Mouse (Mus musculus) frontal cortex, postnatal 36 days (tissue): ENCODE measurements around the gene Nrf1.

Source experiments
- DNase-seq, 2 experiments: peaks; one replicate each; pipeline ENCODE4 v3.0.0; 2022; ENCODE audit warnings: low spot score in 2 of 2

Nrf1 gene

DNA sequence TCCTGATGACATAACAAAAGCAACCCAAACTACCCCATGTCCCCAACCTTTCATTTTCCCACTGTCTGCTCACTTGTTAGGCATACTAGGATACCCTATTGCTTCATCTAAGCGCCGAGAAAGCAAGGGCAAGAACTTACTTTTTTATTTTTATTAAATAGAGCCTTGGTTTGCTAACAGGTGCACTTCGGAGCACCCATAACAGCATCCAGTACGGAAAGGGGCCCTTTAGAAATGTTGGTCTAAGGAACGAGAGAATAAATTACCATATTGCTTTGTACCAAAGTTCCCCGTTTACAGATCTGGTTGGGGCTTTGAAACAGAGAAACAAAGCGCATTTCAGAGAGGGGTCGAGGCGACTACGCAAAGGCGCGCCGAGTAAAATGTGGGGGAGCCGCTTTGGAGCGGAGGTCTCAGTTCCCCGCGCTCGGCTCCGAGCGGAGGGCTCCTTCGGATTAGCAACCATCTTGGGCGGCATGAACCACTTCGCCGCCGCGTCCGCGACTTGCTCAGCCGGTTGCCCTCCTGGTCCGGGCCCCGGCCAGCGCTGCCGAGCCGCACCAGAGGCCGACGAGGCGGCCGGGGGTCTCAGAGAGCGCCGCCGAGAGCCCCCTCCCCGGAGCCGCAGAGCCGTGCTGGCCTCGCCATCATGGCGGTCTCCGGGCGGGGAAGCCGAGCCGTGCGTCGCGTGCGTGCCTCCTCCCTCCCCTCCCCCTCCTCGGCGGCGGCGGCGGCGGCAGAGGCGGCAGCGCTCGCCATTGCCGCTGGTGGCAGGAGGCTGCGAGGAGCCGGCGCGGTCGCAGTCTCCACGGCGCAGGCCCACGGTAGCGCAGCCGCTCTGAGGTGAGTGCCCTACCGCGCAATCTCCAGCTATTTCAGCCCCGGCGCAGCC, at the start of gene Nrf1:
Gene Nrf1, plus strand, starts transcription at position 718 of the 892 bp plus-strand sequence.
- peak; percentile 90 to 93 for DNase-seq

DNA sequence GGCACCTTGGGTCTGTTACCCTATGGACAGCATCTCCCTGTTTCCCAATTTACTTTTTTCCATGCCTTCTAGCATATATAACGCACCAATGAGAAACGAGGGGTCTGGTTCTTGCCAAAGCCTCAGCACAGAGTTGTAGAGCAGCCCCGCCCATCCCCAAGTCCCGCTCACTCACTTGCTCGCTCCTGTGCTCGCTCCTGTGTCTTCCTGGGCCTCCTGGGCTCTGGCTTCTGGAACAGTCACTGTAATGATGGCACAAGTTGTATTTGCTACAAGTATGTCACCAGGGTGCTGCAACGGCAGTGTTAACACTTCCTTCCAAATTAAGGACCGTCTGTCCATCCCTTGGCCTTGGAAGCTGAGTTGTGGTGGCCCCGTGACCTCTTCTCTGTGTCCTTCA, 49.6 kb upstream of the Nrf1 start:
- DNase-seq = no peak

DNA sequence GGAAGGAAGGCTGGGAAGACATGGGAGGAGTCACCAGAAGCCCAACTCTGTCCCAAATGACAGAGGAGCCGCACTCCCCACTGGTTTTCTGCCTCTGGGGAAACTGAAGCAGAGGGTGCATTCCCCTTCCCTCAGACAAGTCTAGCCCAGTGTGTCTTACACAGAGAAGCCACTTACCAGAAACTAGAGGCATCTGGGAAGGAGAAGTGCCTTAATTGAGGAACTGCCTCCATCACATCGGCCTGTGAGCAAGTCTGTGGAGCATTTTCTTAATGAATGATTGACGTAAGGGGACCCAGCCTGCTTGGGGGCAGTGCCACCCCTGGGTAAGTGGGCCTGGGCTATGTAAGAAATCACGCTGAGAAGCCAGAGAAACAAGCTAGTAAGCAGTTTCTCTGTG, 49.0 kb upstream of the Nrf1 start:
- DNase-seq = no peak

DNA sequence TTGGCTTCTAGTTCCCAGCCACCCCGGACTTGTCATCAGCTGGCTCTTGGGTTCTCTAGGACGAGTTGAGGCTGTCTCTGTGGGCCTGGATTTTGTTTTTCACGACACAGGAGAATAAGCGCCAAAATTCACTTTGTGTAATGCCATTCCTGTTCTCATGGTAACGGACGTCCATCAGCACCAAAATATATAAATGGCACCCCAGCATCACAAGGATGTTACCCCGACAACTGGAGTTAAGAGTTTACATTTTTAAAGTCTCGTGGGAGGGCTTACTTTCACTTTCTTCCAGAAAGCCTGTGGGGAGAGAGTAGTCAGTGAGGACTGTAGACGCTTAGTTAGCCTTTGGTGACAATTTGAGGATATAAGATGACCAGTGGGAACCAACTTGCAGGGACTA, 45.2 kb upstream of the Nrf1 start:
- DNase-seq = peak in 1 of 2 experiments; percentile 23

DNA sequence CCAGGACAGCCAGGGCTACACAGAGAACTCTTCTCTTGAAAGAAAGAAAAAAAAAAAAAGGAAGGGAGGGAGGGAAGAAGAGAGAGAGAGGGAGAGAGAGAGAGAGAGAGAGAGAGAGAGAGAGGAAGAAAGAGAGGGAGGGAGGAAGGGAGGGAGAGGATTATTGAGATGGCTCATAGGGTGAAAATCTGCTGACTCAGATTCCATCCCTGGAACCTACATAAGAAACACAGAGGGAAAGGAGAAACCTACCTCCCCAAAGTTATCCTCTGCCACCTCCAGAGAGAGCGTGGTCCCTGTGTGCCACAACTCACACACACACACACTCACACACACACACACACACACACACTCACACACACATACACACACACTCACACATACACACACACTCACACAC, 41.9 kb upstream of the Nrf1 start:
- no peak for DNase-seq

DNA sequence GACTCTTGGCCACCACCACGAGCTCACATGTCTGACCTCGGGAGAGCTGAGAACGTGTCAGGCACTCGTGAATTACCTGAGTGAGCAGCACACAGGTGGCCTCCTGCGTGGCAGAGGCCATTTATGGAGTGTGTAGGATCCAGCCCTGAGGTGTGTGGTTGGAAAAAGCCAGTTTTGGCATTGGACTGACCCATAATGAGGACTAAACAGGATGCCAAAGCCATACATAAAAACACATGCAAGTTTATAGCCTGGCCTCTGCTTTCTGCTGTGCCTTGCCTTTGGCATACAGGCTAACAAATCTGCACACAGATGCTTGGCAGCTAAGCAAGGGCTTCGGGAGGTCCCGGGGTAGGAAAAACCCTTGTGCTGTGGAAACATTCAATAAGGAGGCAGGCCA, 38.6 kb upstream of the Nrf1 start:
- DNase-seq = no peak

DNA sequence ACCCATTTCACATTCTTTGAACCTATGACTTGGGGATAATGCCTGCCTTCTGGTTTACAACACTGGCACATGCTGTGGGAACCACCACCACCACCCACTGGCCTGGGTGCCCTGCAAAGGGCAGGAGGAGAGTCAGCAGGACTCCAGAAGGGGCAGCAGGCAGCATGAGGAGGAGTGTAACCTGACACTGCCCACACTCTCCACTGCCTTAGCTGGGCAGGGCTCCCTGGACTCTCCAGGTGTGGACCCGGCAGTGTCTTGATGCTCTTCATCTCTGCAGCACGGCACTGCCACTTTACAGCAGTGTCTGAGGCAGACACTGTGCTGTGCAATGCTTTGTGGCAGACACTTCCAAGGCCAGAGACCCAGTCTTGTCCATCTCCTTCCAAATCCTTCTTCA, 34.3 kb upstream of the Nrf1 start:
- no peak for DNase-seq

DNA sequence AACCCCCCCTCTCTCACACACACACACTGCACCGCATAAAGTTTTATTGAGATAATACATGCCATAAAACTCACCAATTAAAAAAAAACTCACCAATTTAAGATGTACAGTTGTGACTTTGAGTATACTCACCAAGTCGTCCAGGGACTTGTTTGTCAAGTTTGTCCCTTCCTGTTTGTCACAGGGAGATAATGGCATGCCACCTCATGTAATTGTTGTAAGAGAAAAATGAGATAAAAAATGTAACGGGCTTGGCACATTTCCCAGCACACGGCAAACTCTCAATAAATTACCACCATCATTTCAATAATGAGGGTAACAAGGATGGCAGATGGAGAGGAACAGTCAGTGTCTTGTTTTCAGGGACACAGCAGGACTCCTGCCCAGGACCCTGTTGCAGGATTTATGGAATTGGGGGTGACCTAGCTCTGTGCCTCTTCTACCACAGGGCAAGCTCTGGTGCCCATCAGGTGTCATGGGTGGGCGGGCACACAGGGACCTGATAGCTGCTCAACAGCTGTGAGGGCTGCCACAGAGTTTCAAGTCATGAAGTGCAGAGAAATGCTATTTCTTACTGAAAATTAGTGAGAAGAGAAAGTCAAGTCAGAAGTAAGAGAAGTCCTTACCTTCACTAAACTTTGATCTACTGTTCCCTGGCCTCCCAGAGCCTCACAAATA, 33.5 kb upstream of the Nrf1 start:
- no peak for DNase-seq

DNA sequence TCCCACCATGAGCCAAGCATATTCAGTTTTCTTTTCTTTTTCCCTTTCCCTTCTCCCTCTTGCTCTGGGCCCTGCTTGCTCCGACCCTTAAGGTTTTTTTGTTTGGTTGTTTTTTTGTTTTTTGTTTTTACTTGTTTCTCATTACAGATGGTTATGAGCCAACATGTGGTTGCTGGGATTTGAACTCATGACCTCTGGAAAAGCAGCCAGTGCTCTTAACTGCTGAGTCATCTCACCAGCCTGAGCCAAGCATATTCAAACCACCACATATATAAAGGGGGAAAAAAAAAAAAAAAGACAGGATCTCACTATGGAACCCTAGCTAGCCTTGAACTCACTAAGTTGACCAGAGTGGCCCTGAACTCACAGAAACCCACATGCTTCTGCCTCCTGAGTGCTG, 26.5 kb upstream of the Nrf1 start:
- no peak for DNase-seq

DNA sequence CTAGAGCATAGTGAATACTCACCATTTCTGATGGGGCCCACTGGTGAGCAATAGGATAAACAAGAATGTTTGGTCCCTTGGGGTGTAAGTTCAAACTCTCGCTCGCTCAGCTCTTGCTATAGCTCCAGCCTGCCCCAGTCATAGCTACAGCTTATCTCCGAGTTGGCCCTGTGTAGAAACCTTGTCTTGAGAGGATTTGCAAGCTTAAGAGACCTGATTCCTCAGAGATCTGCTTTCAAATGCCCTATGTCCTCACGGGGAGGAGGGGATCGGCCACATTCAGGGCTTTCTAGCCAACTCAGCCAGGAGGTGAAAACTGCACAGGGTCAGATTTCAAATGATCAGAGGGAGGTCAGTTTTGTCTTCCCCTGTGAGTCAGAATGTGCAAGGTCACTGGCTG, 26.1 kb upstream of the Nrf1 start:
- DNase-seq = no peak

DNA sequence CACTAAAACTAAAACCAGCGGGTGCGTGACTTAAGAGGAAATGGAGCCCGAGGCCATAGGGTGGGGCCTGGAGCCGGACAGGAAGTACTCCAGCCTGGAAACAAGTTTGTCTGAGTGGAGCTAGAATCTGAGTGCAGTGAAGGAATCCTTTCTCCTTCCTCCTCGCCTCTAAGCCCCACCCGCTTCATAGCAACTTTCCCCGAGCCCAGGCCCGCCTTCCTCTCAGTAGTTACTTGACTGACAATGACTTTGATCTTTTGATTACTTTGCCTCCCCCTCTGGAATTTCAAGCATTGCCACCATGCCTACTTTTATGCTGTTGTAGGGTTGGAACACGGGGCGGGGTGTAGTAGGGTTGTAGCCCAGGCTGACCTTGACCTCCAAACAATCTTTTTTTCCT, 21.0 kb upstream of the Nrf1 start:
- DNase-seq = no peak

DNA sequence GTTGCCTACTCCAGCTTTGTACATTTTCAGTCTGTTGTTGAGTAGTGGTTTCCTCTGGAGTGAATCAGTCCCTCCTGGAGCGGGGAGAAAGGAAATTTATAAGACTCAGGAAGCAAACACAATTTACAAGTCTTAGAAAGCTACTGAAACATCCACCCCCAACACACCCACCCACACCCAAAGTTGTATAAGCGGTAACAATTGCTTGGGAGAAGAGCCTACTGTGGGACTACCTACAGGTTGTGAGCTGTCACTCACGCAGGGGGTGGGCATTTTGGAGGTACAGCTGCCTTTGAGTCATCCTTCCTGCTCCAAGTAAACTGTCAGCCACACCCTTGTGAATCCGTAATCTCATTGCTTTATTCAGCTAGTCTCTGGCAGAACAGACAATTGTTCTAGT, 19.4 kb upstream of the Nrf1 start:
- peak in 1 of 2 experiments; percentile 8 for DNase-seq

DNA sequence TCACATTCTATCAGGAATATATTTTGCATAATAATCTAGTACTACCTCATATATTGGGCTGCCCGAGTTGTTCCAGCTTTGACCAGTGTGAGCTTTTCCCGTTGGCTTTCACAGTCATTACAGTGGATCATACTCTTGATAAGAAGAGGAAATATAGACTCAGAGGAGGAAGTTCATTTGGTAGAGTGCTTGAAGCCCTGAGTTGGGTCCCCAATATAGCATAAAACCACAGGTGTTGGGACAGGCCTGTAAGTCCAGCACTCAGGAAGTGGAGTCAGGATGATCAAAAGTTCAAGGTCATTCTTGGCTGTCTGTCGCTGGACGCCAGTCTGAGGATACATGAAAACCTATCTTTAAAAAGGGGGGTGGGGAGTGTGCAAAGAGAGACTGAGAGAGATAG, 12.7 kb upstream of the Nrf1 start:
- no peak for DNase-seq

DNA sequence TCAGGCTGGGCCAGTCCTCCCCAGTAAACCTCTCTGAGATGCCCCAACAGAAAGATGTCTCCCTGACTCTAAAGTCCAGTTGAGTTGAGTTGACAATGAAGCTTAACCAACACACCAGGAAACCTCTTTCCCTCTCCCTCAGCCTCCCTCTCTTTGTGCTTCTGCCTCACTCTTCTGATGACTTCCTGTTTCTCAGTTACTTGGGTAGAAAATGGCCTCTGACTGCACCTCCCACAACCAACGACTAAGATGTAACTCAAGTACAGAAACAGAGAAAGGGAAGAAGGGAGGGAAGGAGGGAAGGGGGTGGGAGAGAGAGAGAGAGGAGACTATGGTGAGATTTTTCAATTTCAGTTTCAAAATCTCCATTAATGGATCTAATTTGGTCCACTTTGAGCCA, 6.3 kb upstream of the Nrf1 start:
- DNase-seq = no peak

DNA sequence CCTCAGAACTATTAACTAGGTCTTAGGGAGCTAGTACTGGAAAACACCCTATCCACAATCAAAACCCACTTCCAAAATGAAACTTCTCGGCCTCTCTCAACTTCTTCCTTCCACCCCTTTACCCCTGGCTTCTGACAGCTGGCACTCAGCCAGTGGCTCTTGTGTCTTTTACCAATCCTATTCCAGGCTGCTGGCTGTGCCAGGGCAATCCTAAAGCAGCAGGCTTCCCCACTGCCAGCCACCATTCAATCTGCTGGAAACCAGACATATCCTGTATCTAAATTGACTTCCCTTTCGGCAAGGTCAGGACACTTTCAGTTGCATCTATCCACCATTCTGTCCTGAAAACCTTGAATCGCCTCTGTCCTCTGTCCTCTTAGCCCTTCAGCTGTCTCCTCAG, 5.3 kb upstream of the Nrf1 start:
- no peak for DNase-seq

DNA sequence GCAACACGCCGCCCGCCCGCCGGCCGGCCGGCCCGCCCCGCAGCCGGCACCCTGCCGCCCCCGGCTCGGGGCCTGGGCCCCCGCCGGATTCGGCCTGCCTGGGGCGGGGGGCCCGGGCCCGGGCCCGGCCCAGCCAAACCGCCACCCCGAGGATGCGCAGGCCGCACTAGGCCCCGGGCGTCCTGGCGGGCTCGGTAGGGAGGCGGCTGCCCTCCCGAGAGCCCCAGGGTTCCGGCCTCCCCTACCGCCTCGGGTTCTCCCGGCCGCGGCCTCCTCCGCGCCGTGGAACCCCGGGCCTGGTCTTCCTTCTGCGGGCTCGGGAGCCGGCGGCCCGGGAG, 344 bp downstream of the Nrf1 start:
- no peak for DNase-seq

DNA sequence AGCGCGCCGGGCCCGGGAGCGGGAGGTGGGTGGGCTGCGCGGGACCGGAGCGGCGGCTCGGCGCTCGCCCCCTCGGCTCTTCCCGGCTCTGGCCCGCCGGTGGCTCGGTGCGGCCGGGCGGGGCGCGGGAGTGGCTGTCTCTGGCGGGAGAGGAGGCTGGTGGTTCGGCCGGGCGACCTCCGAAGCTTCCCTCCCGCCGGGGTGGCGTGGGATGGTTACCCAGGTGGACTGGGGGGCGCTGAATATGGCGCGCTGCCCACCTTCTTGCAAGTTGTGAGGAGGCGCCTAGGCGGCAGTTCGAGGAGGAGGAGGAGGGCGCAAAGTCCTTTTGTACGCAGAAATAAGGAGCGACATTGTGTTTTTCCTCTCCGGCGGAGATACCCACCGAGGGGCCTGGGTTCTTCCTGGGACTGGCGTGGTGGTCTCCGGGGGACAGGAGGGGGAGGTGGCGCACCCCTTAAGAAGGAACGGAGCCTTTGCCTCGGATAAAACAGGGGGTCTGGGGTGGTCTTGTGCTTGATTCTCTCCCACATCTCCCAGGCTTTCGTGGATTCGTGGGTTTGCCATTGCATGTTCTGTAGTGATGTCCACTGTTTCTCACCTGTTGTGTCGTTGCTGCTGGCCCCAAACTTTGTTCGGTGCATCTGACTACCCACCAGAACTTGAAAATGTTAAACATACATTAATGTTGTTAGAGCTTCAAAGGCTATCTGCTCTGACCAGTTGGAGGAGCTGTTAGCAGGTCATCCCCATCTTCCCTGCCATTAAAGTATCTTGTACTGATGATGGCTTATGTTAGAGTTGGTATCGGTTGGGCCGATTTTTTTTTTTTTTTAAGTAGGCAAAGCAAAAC, 939 bp downstream of the Nrf1 start:
- DNase-seq = peak; percentile 48 to 53

DNA sequence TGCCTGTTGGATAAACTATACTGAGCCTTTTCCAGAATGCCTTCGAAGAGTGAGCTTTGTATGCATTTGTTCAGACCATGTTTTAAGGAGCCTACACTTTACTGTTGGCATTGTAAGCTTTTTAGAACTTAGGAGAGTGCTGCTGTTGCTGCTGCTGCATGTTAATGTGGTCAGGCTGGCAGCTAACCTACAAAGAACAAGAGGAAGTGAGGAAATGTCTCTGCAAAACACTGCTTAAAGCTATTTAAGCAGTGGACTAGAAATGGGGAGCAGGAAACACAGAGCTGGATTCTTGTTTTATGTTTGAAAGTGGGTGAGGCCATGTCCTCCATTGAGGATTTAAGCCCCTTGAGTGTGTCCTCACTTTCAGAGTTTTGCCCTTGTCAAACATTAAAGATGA, 5.3 kb downstream of the Nrf1 start:
- DNase-seq = no peak

DNA sequence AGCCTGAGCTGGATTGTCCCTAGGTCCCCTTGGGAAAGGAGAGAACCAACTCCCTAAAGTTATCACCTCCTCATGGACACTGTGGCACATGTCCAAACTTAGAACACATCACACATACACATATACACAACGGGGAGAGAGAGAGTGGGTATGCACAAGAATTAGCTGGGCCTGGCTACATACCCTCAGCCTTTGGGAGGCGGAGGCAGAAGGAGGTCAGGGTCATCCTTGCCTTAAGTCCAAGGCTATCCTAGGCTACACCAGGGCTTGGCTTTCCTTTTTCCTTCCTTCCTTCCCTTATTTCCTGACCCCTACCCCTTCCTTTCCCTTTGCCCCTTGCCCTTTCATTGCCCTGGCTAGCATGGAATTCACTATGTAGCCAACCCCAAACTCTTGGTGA, 14.8 kb downstream of the Nrf1 start:
- no peak for DNase-seq

DNA sequence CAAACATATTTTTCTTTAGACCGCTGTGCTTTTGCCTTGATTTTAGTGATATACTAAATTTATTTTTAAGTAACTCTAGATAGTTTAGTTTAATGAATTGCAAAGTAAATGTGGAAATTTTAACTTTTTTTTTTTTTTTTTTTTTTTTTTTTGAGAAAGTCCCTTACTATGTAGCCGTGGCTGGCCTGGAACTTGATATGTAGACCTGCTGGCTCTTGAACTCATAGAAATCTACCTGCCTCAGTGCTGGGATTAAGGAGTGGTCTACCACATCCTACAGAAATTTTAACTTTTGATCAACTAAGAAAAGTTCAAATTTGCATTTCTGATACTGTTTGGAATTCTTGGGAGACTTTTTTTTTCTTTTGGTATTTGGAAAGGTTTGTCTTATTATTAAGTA, 17.6 kb downstream of the Nrf1 start:
- DNase-seq = no peak

DNA sequence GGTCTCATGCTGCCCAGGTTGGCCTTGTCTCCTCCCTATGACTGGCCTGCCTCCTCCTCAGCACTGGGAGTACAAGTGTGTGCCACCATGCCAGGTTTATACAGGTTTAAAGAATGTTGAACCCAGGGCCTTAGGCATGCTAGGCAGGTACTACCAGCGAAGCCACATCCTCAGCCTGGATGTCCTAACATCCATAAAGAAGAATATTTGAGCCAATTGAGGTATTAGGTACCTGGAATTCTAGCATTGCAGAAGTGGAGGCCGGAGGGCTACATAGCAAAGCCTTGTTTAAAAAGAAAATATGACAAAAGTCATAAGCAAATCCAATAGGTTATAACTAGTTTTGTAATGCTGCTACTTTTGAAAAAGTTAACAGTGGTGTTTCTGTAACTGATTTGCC, 19.0 kb downstream of the Nrf1 start:
- DNase-seq = no peak

DNA sequence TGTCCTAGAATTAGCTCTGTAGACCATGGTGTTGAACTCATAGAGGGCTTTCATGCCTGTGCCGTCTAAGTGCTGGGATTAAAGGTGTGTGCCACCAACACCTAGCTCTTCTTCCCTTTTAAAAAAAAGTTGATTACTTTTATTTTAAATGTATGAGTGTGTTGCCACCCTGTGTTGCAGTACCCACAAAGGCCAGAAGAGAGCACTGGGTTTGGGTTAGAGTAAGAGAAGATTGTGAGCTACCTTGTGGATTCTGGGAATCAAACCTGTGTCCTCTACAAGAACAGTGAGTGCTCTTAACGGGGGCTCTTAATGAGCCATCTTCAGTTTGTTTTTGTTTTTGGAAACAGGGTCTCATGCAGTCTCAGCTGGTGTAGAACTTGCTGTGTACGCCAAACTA, 24.7 kb downstream of the Nrf1 start:
- no peak for DNase-seq
